Mouse (Mus musculus) C2C12 (cell line): Measurements from ENCODE around the gene Hdgfl2.

Experiments used
- CTCF ChIP-seq: IDR thresholded peaks from one replicate; pipeline ENCODE4 v1.5.1; 2011; ENCODE audit not compliant: control insufficient read depth, insufficient read depth, insufficient read length
- FOSL1 ChIP-seq: IDR thresholded peaks from one replicate; pipeline ENCODE4 v1.8.0; 2011; ENCODE audit warnings: mild to moderate bottlenecking, low read length; ENCODE audit not compliant: poor library complexity, insufficient read depth, severe bottlenecking

GRCm38 (mm10) chr17:56100811-56101210, 21.4 kb downstream of the Hdgfl2 start:
- TF ChIP-seq CTCF (no peak), FOSL1 (no peak)
